Mouse (Mus musculus) limb, embryonic 11.5 days (tissue): Measurements from ENCODE around the gene Efcab3. TPM values are rescaled to one million over a fixed set of nuclear protein-coding genes. Genes with fewer than 3 reads are reported as not detected.

ENCODE experiments used
- ATAC-seq: fragments of 200-750 bp; cut with Nextera tagmentation; 2 replicates; pipeline ENCODE4 v1.8.0; 2017; ENCODE audit warnings: low read depth; ENCODE audit not compliant: insufficient number of reproducible peaks, low FRiP score, low TSS enrichment
- DNase-seq: peaks from one replicate; pipeline ENCODE4 v3.0.0-alpha.2; 2015; ENCODE audit warnings: low spot score
- H3K27ac ChIP-seq: fragments of 300-500 bp; sonication (generic); replicated peaks from 2 replicates; pipeline ENCODE4 v1.5.1; 2014; ENCODE audit warnings: low read depth, mild to moderate bottlenecking, low read length
- H3K27me3 ChIP-seq: fragments of 300-500 bp; sonication (generic); 2 replicates; pipeline ENCODE4 v1.6.1; 2014; ENCODE audit warnings: mild to moderate bottlenecking, low read length, mixed read lengths; ENCODE audit not compliant: control insufficient read depth, insufficient read depth
- H3K36me3 ChIP-seq: fragments of 300-500 bp; sonication (generic); 2 replicates; pipeline ENCODE4 v1.6.1; 2014; ENCODE audit warnings: mild to moderate bottlenecking, low read length, moderate library complexity, mixed read lengths; ENCODE audit not compliant: control insufficient read depth, insufficient read depth
- H3K4me1 ChIP-seq: fragments of 300-500 bp; sonication (generic); 2 replicates; pipeline ENCODE4 v1.6.1; 2014; ENCODE audit warnings: low read length, mixed read lengths; ENCODE audit not compliant: control insufficient read depth, insufficient read depth
- H3K4me2 ChIP-seq: fragments of 300-500 bp; sonication (generic); 2 replicates; pipeline ENCODE4 v1.6.1; 2014; ENCODE audit warnings: low read depth, mild to moderate bottlenecking, moderate library complexity; ENCODE audit not compliant: severe bottlenecking
- H3K4me3 ChIP-seq: fragments of 300-500 bp; sonication (generic); 2 replicates; pipeline ENCODE4 v1.5.1; 2014; ENCODE audit warnings: low read depth, low read length
- H3K9ac ChIP-seq: fragments of 300-500 bp; sonication (generic); 2 replicates; pipeline ENCODE4 v1.6.1; 2014; ENCODE audit warnings: mild to moderate bottlenecking, low read length
- H3K9me3 ChIP-seq: fragments of 300-500 bp; sonication (generic); 2 replicates; pipeline ENCODE4 v1.6.1; 2016; ENCODE audit warnings: low read length; ENCODE audit not compliant: control insufficient read depth
- WGBS: fragments of 180-500 bp; shearing (Covaris S2); extraction: QIAGEN DNeasy Blood & Tissue Kit; methylation state at CpG from one replicate; pipeline ENCODE4 v1.1.7; 2014; 5-methylcytosine and 5-hydroxymethylcytosine counted together
- polyA plus RNA-seq: library from polyadenylated mRNA; unstranded; fragments of >200 nt; fragmentation: Nextera tagmentation; extraction: Ambion mirVana; gene quantifications from 2 replicates; pipeline ENCODE4 v1.2.1, GENCODE M21; 2014

Gene Efcab3
- polyA plus RNA-seq, 1 experiment from 2014 or later: not detected

DNA sequence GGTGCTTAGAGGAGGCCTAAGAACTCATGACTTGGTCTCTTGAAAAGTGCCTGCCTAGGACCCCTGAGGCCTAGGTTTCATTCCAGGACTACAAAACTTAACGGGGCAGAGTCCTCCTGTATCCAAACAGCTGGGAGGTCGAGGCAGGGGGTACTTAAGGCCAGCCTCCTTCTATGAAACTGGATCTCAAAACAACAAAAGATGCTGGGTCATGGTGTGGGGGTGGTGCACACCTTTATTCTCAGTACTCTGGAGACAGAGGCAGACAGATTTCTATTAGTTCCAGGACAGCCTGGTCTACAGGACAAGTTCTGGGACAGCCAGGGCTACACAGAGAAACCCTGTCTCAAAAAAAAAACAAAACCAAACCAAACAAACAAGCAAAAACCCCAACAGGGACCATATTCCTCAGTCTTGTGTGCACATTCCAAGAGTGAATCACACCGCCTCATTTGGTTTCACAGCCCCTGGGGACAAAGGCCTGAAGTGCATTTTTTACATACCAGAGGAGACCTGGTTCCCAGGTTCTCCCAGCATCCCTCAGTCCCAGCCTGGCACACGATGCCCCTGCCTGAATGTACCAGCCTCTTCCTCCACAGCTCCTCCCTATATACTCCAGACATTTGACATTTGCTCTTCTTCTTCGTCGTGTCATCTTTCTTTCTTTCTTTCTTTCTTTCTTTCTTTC lies 96.4 kb downstream of the Efcab3 start:
- DNase-seq: no peak

DNA sequence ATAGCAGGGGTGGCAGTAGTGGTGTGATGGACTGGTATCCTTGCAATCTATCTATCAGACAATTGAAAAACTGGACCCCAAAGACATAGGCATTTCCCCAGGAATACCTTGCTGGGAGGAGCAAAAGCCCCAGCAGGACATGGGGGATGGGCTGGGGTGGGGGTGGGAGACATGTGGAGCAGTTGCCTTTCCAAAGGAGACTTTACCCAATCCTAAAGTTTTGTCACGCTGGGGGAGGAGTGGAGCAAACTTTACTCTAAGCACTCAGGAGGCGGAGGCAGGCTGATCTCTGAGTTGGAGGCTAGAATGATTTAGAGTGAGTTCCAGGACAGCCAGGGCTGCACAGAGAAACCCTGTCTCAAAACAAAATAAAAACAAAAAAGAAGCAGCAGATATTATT lies 98.0 kb downstream of the Efcab3 start:
- H3K9ac ChIP-seq: no peak overlapping the region
- no peaks in the 10 kb centered on the region for H3K36me3 ChIP-seq
- ATAC-seq: no peak
- H3K27ac ChIP-seq: no peak overlapping the region
- DNase-seq: no peak
- H3K4me1 ChIP-seq: no peaks in the 10 kb centered on the region
- H3K27me3 ChIP-seq: no peaks in the 10 kb centered on the region
- H3K9me3 ChIP-seq: peaks cover 7% of the 10 kb centered on the region; the same call in 1 of the 2 replicates
- no peak overlapping the region for H3K4me3 ChIP-seq
- 88% methylated on average over 2 of the region's 2 CpGs for WGBS
- no peak overlapping the region for H3K4me2 ChIP-seq

More for the DNA sequence above, 96.4 kb downstream of the Efcab3 start:
- H3K4me1 ChIP-seq: no peaks in the 10 kb centered on the region
- no peak overlapping the region for H3K4me2 ChIP-seq
- 67% methylated on average over 6 of the region's 6 CpGs for WGBS
- H3K27me3 ChIP-seq: no peaks in the 10 kb centered on the region
- peaks cover 2% of the 10 kb centered on the region; the same call in 1 of the 2 replicates for H3K9me3 ChIP-seq
- H3K27ac ChIP-seq: no peak overlapping the region
- no peak overlapping the region for H3K9ac ChIP-seq
- H3K36me3 ChIP-seq: no peaks in the 10 kb centered on the region
- no peak overlapping the region for H3K4me3 ChIP-seq
- no peak for ATAC-seq

DNA sequence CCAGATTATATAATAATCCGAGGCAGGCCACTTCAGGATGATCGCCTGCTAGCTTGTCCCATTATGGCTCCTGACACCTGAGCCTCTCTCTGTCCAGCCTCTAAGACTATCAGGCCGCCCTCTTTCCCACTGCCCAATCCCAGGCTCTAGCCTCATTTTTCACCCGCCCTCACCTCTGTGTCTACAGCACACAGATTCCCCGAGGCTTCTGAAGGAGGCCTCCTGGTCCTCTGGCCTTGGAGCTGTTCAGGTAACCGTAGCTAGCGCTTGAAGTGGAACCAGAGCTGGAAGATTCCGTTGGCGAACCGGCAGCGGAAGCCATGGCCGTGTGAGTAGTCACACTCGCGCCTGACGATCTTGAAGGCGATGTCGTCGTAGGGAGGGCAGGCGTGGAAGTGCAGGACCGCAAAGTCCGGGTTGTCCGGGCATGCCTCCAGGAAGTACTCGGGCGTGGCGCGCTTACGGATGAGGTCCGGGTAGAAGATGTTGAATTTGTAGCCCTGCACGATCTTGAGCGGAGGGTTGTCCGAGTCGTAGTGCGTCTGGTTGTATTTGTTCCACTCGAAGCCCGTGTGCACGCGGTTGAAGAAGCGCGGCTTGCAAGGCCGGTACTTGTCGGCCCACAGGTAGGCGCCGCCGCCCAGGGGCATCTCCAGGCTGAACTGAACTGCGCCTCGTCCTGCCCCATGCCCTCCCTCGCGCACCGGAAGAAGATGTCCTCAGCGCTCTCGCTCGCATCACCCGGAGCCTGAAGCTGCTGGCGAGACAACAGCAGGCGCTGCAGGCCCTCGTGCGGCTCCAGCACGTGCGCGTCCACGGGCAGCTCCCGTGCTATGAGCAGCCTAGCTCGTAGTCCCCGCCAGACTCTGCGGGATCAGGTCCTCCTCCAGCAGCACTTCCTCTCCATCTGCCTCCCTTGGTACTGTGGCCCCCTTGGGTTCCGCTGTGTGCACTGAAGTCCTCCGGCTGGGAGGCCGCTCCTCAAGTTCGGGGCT lies 101.4 kb downstream of the Efcab3 start:
- no peak overlapping the region for H3K9ac ChIP-seq
- H3K27me3 ChIP-seq: no peaks in the 10 kb centered on the region
- H3K36me3 ChIP-seq: no peaks in the 10 kb centered on the region
- no peak for ATAC-seq
- H3K4me3 ChIP-seq: no peak overlapping the region
- H3K4me1 ChIP-seq: no peaks in the 10 kb centered on the region
- DNase-seq: no peak
- H3K9me3 ChIP-seq: peaks cover 7% of the 10 kb centered on the region; the same call in 1 of the 2 replicates
- no peak overlapping the region for H3K4me2 ChIP-seq
- no peak overlapping the region for H3K27ac ChIP-seq
- WGBS: 83% methylated on average over 69 of the region's 69 CpGs

DNA sequence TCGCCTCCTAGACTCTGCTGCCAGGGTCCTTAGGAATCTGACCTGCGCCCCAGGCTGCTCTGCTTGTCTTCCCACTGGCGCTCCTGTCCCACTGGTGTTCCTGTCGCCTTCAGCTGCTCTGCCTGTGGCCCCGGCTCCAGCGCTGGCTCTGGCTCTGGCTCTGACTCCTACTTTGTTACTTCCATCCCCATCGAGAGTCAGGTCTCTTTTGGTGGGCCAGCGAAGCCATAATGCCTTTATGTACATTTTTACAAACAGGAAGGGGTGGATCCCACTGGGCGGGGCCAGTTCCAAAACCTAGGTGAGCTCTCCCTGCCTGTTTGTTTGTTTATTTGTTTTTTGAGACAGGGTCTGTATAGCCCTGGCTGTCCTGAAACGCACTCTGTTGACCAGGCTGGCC lies 103.4 kb downstream of the Efcab3 start:
- DNase-seq (no peak), ATAC-seq (no peak)
- H3K27me3 ChIP-seq: no peaks in the 10 kb centered on the region
- peaks cover 7% of the 10 kb centered on the region; the same call in 1 of the 2 replicates for H3K9me3 ChIP-seq
- no peaks in the 10 kb centered on the region for H3K36me3 ChIP-seq
- 92% methylated on average over 10 of the region's 10 CpGs for WGBS
- no peak overlapping the region for H3K4me2 ChIP-seq
- H3K4me3 ChIP-seq: no peak overlapping the region
- no peak overlapping the region for H3K27ac ChIP-seq
- H3K4me1 ChIP-seq: no peaks in the 10 kb centered on the region
- no peak overlapping the region for H3K9ac ChIP-seq

Other genes starting within 250 kb of the Efcab3 start
- gene Mettl2, start 62.8 kb downstream of the Efcab3 start, polyA plus RNA-seq: 49.8 and 58.5 TPM in 2 replicates
- gene Gm10842, start 83.3 kb downstream of the Efcab3 start, polyA plus RNA-seq: not detected in 2 replicates
- 29.9 and 30.1 TPM in 2 replicates for gene Tlk2, start 115.2 kb downstream of the Efcab3 start, polyA plus RNA-seq
- 14.6 and 14.7 TPM in 2 replicates for gene Mrc2, start 229.1 kb downstream of the Efcab3 start, polyA plus RNA-seq